Mouse (Mus musculus): ENCODE results near the gene Mme. TPM values are rescaled to one million over a fixed set of nuclear protein-coding genes. Genes with fewer than 3 reads are reported as not detected.

Mme gene
- 0.44 and 0.65 TPM in 2 replicates for polyA plus RNA-seq (2015; fragmentation: Nextera tagmentation; extraction: Ambion mirVana)

GRCm38 (mm10) chr3:63241099-63241587 is at the start of gene Mme:
Gene Mme (plus strand): TSS chr3:63241537.

Other genes with a start within 250 kb of the Mme start
- not detected in 2 replicates for gene Gm34302, start 242.3 kb downstream of the Mme start, polyA plus RNA-seq (2015; fragmentation: Nextera tagmentation; extraction: Ambion mirVana)